Mouse (Mus musculus): ENCODE results near the gene Pabpn1.
"Not testable (repeated sequence)": the region's sequence is repeated elsewhere in the genome, so short reads cannot be mapped to it uniquely, and the experiment has no call there.

Pabpn1 gene

GRCm38 (mm10) chr14:54937361-54938182 is 45.3 kb downstream of the Pabpn1 start:
- DNase-seq = no peak

GRCm38 (mm10) chr14:54938431-54939219 is 46.3 kb downstream of the Pabpn1 start:
- no peak for DNase-seq

- DNase-seq = peak; percentile 25 to 58
Observed at GRCm38 (mm10) chr14:54939434-54940175, 47.3 kb downstream of the Pabpn1 start.

GRCm38 (mm10) chr14:54940176-54940530 is 47.9 kb downstream of the Pabpn1 start:
- DNase-seq = no peak

GRCm38 (mm10) chr14:54941024-54941978 is 49.0 kb downstream of the Pabpn1 start:
- DNase-seq = no peak

GRCm38 (mm10) chr14:54942479-54942878 is 50.2 kb downstream of the Pabpn1 start:
- no peak for DNase-seq

GRCm38 (mm10) chr14:54943971-54944370 is 51.7 kb downstream of the Pabpn1 start:
- DNase-seq = no peak

GRCm38 (mm10) chr14:54944939-54945338 is 52.6 kb downstream of the Pabpn1 start:
- no peak for DNase-seq

- DNase-seq = no peak
Observed at GRCm38 (mm10) chr14:54945975-54946704, 53.8 kb downstream of the Pabpn1 start.

- not testable (repeated sequence) for DNase-seq
Observed at GRCm38 (mm10) chr14:54947008-54947407, 54.7 kb downstream of the Pabpn1 start.
